Mouse (Mus musculus): ENCODE measurements at regions not wholly inside any gene's neighbourhood (a gene's known extent, or its start where the extent isn't known, plus 50 kb on each side); places are given as distances from the start of the nearest gene placed in this dataset.

- H3K4me2 ChIP-seq (replicated peaks), result no peak overlapping the region
- H3K27ac ChIP-seq, result no peak overlapping the region
- peaks cover 14% of the 10 kb centered on the region for H3K4me1 ChIP-seq
- no peaks in the 10 kb centered on the region for H3K9me3 ChIP-seq
- no peaks in the 10 kb centered on the region for H3K27me3 ChIP-seq (replicated peaks)
- 68% methylated on average over 5 of the region's 5 CpGs for WGBS
- no peak overlapping the region for H3K9ac ChIP-seq
- H3K4me3 ChIP-seq, result no peak overlapping the region
- ATAC-seq (ENCODE audit: low FRiP score, low read depth), result no peak
- no peaks in the 10 kb centered on the region for H3K36me3 ChIP-seq
These were observed 134.4 kb upstream of the Slc35f3 start for GRCm38 (mm10) chr8:126163954-126164353.

- no peak overlapping the region for H3K4me2 ChIP-seq (replicated peaks)
- no peaks in the 10 kb centered on the region for H3K27me3 ChIP-seq (replicated peaks)
- peaks cover 12% of the 10 kb centered on the region for H3K4me1 ChIP-seq
- H3K36me3 ChIP-seq, result no peaks in the 10 kb centered on the region
- ATAC-seq (ENCODE audit: low FRiP score, low read depth), result 0 out of 2 replicates have a peak, but pooled peaks have one; percentile 25
- H3K4me3 ChIP-seq, result no peak overlapping the region
- WGBS, result 70% methylated on average over 8 of the region's 8 CpGs
- H3K9ac ChIP-seq, result no peak overlapping the region
- H3K9me3 ChIP-seq, result no peaks in the 10 kb centered on the region
- no peak overlapping the region for H3K27ac ChIP-seq
These were observed 132.8 kb upstream of the Slc35f3 start for GRCm38 (mm10) chr8:126165486-126166095.

- no peak overlapping the region for H3K27ac ChIP-seq
- WGBS, result 75% methylated on average over 7 of the region's 7 CpGs
- H3K9ac ChIP-seq, result no peak overlapping the region
- H3K27me3 ChIP-seq (replicated peaks), result no peaks in the 10 kb centered on the region
- H3K4me1 ChIP-seq, result peaks cover 8% of the 10 kb centered on the region; the same call in 1 of the 2 replicates
- H3K9me3 ChIP-seq, result no peaks in the 10 kb centered on the region
- H3K36me3 ChIP-seq, result no peaks in the 10 kb centered on the region
- no peak overlapping the region for H3K4me3 ChIP-seq
- no peak overlapping the region for H3K4me2 ChIP-seq (replicated peaks)
- ATAC-seq (ENCODE audit: low FRiP score, low read depth), result no peak
These were observed 132.0 kb upstream of the Slc35f3 start for GRCm38 (mm10) chr8:126166394-126166793.

- no peak overlapping the region for H3K27ac ChIP-seq
- no peak overlapping the region for H3K4me2 ChIP-seq (replicated peaks)
- peak; percentile 21; the same call in 1 of the 2 replicates for ATAC-seq (ENCODE audit: low FRiP score, low read depth)
- no peak overlapping the region for H3K9ac ChIP-seq
- no peaks in the 10 kb centered on the region for H3K9me3 ChIP-seq
- H3K4me1 ChIP-seq, result peaks cover 8% of the 10 kb centered on the region; the same call in 1 of the 2 replicates
- WGBS, result 11% methylated on average over 7 of the region's 7 CpGs
- no peaks in the 10 kb centered on the region for H3K36me3 ChIP-seq
- no peak overlapping the region for H3K4me3 ChIP-seq
- no peaks in the 10 kb centered on the region for H3K27me3 ChIP-seq (replicated peaks)
These were observed 123.9 kb upstream of the Slc35f3 start for GRCm38 (mm10) chr8:126174451-126174850.

GRCm38 (mm10) chr8:126176305-126176704 is 122.1 kb upstream of the Slc35f3 start:
- no peak overlapping the region for H3K27ac ChIP-seq
- no peak overlapping the region for H3K4me3 ChIP-seq
- 95% methylated on average over 7 of the region's 7 CpGs for WGBS
- no peak overlapping the region for H3K4me2 ChIP-seq (replicated peaks)
- H3K9ac ChIP-seq, result no peak overlapping the region
- H3K4me1 ChIP-seq, result peaks cover 8% of the 10 kb centered on the region; the same call in 1 of the 2 replicates
- no peaks in the 10 kb centered on the region for H3K27me3 ChIP-seq (replicated peaks)
- no peaks in the 10 kb centered on the region for H3K36me3 ChIP-seq
- H3K9me3 ChIP-seq, result no peaks in the 10 kb centered on the region
- no peak for ATAC-seq (ENCODE audit: low FRiP score, low read depth)

- no peak for ATAC-seq (ENCODE audit: low FRiP score, low read depth)
- Histone ChIP-seq H3K9me3 (no peaks in the 10 kb centered on the region), H3K4me1 (peaks cover 8% of the 10 kb centered on the region; the same call in 1 of the 2 replicates), H3K4me2 (replicated peaks) (no peak overlapping the region), H3K27ac (no peak overlapping the region), H3K9ac (no peak overlapping the region), H3K36me3 (no peaks in the 10 kb centered on the region), H3K27me3 (replicated peaks) (no peaks in the 10 kb centered on the region), H3K4me3 (no peak overlapping the region)
- WGBS, result 78% methylated on average over 10 of the region's 10 CpGs
These were observed 120.5 kb upstream of the Slc35f3 start for GRCm38 (mm10) chr8:126177855-126178254.

- WGBS, result 47% methylated on average over 5 of the region's 5 CpGs
- H3K27ac ChIP-seq, result no peak overlapping the region
- no peak overlapping the region for H3K4me2 ChIP-seq (replicated peaks)
- no peak overlapping the region for H3K4me3 ChIP-seq
- no peak overlapping the region for H3K9ac ChIP-seq
- no peaks in the 10 kb centered on the region for H3K4me1 ChIP-seq
- H3K9me3 ChIP-seq, result 0 out of 2 replicates have a peak, but pooled peaks cover 3% of the 10 kb centered on the region
- ATAC-seq (ENCODE audit: low FRiP score, low read depth), result no peak
- H3K36me3 ChIP-seq, result no peaks in the 10 kb centered on the region
- H3K27me3 ChIP-seq (replicated peaks), result no peaks in the 10 kb centered on the region
These were observed 109.5 kb upstream of the Slc35f3 start for GRCm38 (mm10) chr8:126188741-126189285.

- no peaks in the 10 kb centered on the region for H3K36me3 ChIP-seq
- no peak for ATAC-seq (ENCODE audit: low FRiP score, low read depth)
- 0 out of 2 replicates have a peak, but pooled peaks cover 2% of the 10 kb centered on the region for H3K9me3 ChIP-seq
- H3K4me3 ChIP-seq, result no peak overlapping the region
- H3K9ac ChIP-seq, result no peak overlapping the region
- WGBS, result 95% methylated on average over 2 of the region's 2 CpGs
- no peak overlapping the region for H3K27ac ChIP-seq
- no peak overlapping the region for H3K4me2 ChIP-seq (replicated peaks)
- no peaks in the 10 kb centered on the region for H3K4me1 ChIP-seq
- no peaks in the 10 kb centered on the region for H3K27me3 ChIP-seq (replicated peaks)
These were observed 102.7 kb upstream of the Slc35f3 start for GRCm38 (mm10) chr8:126195616-126196015.

GRCm38 (mm10) chr8:126210561-126210960 is 87.8 kb upstream of the Slc35f3 start:
- no peak overlapping the region for H3K9ac ChIP-seq
- H3K36me3 ChIP-seq, result no peaks in the 10 kb centered on the region
- whole genome bisulfite sequencing, result 87% methylated on average over 8 of the region's 8 CpGs
- no peaks in the 10 kb centered on the region for H3K27me3 ChIP-seq (replicated peaks)
- ATAC-seq (ENCODE audit: low FRiP score, low read depth), result no peak
- H3K27ac ChIP-seq, result no peak overlapping the region
- H3K4me2 ChIP-seq (replicated peaks), result no peak overlapping the region
- no peak overlapping the region for H3K4me3 ChIP-seq
- H3K9me3 ChIP-seq, result no peaks in the 10 kb centered on the region
- no peaks in the 10 kb centered on the region for H3K4me1 ChIP-seq

- no peaks in the 10 kb centered on the region for H3K4me1 ChIP-seq
- 91% methylated on average over 5 of the region's 5 CpGs for WGBS
- H3K36me3 ChIP-seq, result no peaks in the 10 kb centered on the region
- H3K27ac ChIP-seq, result no peak overlapping the region
- no peak overlapping the region for H3K9ac ChIP-seq
- H3K27me3 ChIP-seq (replicated peaks), result no peaks in the 10 kb centered on the region
- ATAC-seq (ENCODE audit: low FRiP score, low read depth), result no peak
- no peaks in the 10 kb centered on the region for H3K9me3 ChIP-seq
- H3K4me3 ChIP-seq, result no peak overlapping the region
- no peak overlapping the region for H3K4me2 ChIP-seq (replicated peaks)
These were observed 85.6 kb upstream of the Slc35f3 start for GRCm38 (mm10) chr8:126212802-126213201.

- ATAC-seq (ENCODE audit: low FRiP score, low read depth), result no peak
- 37% methylated on average over 1 of the region's 1 CpGs for WGBS
- Histone ChIP-seq H3K9ac (no peak overlapping the region), H3K4me1 (no peaks in the 10 kb centered on the region), H3K9me3 (no peaks in the 10 kb centered on the region), H3K27ac (no peak overlapping the region), H3K4me2 (replicated peaks) (no peak overlapping the region), H3K27me3 (replicated peaks) (no peaks in the 10 kb centered on the region), H3K4me3 (no peak overlapping the region), H3K36me3 (no peaks in the 10 kb centered on the region)
These were observed 83.8 kb upstream of the Slc35f3 start for GRCm38 (mm10) chr8:126214571-126214970.

GRCm38 (mm10) chr8:126216391-126216790 is 82.0 kb upstream of the Slc35f3 start:
- WGBS, result 48% methylated on average over 5 of the region's 5 CpGs
- Histone ChIP-seq H3K9ac (no peak overlapping the region), H3K27me3 (replicated peaks) (no peaks in the 10 kb centered on the region), H3K4me2 (replicated peaks) (no peak overlapping the region), H3K36me3 (no peaks in the 10 kb centered on the region), H3K4me1 (no peaks in the 10 kb centered on the region), H3K4me3 (no peak overlapping the region), H3K9me3 (no peaks in the 10 kb centered on the region), H3K27ac (no peak overlapping the region)
- no peak for ATAC-seq (ENCODE audit: low FRiP score, low read depth)

- Histone ChIP-seq H3K4me1 (no peaks in the 10 kb centered on the region), H3K36me3 (no peaks in the 10 kb centered on the region), H3K4me3 (no peak overlapping the region), H3K27ac (no peak overlapping the region), H3K9me3 (no peaks in the 10 kb centered on the region), H3K9ac (no peak overlapping the region), H3K27me3 (replicated peaks) (no peaks in the 10 kb centered on the region), H3K4me2 (replicated peaks) (no peak overlapping the region)
- no peak for ATAC-seq (ENCODE audit: low FRiP score, low read depth)
- WGBS, result 64% methylated on average over 1 of the region's 1 CpGs
These were observed 76.7 kb upstream of the Slc35f3 start for GRCm38 (mm10) chr8:126221631-126222030.

Measured in neural tube, embryonic 12.5 days (tissue).